In the genomic region with DNA sequence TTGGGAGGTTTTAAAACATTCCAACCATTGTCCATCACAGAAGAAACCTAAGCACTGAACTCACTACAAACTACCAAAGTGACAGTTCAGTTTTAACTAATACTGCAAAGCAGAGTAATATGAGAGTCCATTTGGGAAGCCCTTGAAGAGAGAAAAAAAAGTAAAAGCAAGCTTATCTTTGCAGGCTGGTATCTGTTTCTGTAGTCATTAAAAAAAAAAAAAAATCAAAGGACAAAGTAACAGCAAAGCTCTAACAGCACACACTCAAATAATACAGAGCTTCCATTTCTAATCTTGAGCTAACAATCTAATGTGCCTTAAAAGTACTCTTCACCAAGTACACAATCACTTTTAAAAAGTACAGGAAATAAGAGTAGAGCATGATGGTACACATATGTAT, we compare ENCODE assay signal across 11 mouse cellular contexts. TPM values are rescaled to one million over a fixed set of nuclear protein-coding genes. Genes with fewer than 3 reads are reported as not detected.
DNase-seq lines count a peak whose midpoint lies in the region; ATAC-seq and TF ChIP-seq lines count a peak whose summit lies in the region.
"Had no signal": no experiment of that assay in that cellular context is flagged by ENCODE, and none has a peak within 500 bp of the region (broad histone marks: within the 10 kb centered on the region; RNA-seq: fewer than 3 reads in every experiment).

No protein-coding gene starts in this region.

- no peak overlapping the region for H3K9ac ChIP-seq in lung, embryonic 14.5 days
- no peak overlapping the region for H3K9ac ChIP-seq in embryonic facial prominence, embryonic 14.5 days (ENCODE audit: low read depth, low read length)
- H3K9ac ChIP-seq in hindbrain, embryonic 15.5 days: no peak overlapping the region
- no peak overlapping the region for H3K9ac ChIP-seq in midbrain, embryonic 15.5 days

- H3K27me3 ChIP-seq in lung, embryonic 14.5 days (ENCODE audit: insufficient read depth, low read length): no peaks in the 10 kb centered on the region
- H3K27me3 ChIP-seq in embryonic facial prominence, embryonic 14.5 days (replicated peaks; ENCODE audit: control insufficient read depth, insufficient read depth, low read length): no peaks in the 10 kb centered on the region
- no peaks in the 10 kb centered on the region for H3K27me3 ChIP-seq in hindbrain, embryonic 15.5 days
- H3K27me3 ChIP-seq in midbrain, embryonic 15.5 days (replicated peaks): no peaks in the 10 kb centered on the region

- no peaks in the 10 kb centered on the region for H3K9me3 ChIP-seq in lung, embryonic 14.5 days (ENCODE audit: low read depth, low read length)
- H3K9me3 ChIP-seq in embryonic facial prominence, embryonic 14.5 days (ENCODE audit: control insufficient read depth, low read length): no peaks in the 10 kb centered on the region
- H3K9me3 ChIP-seq in hindbrain, embryonic 15.5 days: no peaks in the 10 kb centered on the region
- no peaks in the 10 kb centered on the region for H3K9me3 ChIP-seq in midbrain, embryonic 15.5 days

- H3K36me3 ChIP-seq in lung, embryonic 14.5 days (ENCODE audit: insufficient read depth): peaks cover 17% of the 10 kb centered on the region
- peaks cover 30% of the 10 kb centered on the region for H3K36me3 ChIP-seq in embryonic facial prominence, embryonic 14.5 days (ENCODE audit: control insufficient read depth, insufficient read depth, low read length)
- peaks cover 13% of the 10 kb centered on the region for H3K36me3 ChIP-seq in hindbrain, embryonic 15.5 days
- peaks cover 4% of the 10 kb centered on the region; the same call in 1 of the 2 replicates for H3K36me3 ChIP-seq in midbrain, embryonic 15.5 days (replicated peaks)

- TF ChIP-seq CTCF in lung, embryonic 14.5 days (IDR thresholded peaks at IDR 0.05; ENCODE audit: low read depth): no peak

- no peak overlapping the region for H3K27ac ChIP-seq in lung, embryonic 14.5 days (ENCODE audit: low read depth)
- H3K27ac ChIP-seq in embryonic facial prominence, embryonic 14.5 days (replicated peaks; ENCODE audit: low read depth, low read length): no peak overlapping the region
- no peak overlapping the region for H3K27ac ChIP-seq in hindbrain, embryonic 15.5 days (replicated peaks)
- H3K27ac ChIP-seq in midbrain, embryonic 15.5 days: no peak overlapping the region

- peak overlapping the region; percentile 37 for H3K4me2 ChIP-seq in lung, embryonic 14.5 days
- 0 out of 2 replicates have a peak overlapping the region, but pooled peaks have one; percentile 1 for H3K4me2 ChIP-seq in embryonic facial prominence, embryonic 14.5 days (ENCODE audit: low read depth, low read length)
- peak overlapping the region; percentile 96; the same call in 1 of the 2 replicates for H3K4me2 ChIP-seq in hindbrain, embryonic 15.5 days
- H3K4me2 ChIP-seq in midbrain, embryonic 15.5 days: peak overlapping the region; percentile 81; the same call in 1 of the 2 replicates

- H3K4me1 ChIP-seq in lung, embryonic 14.5 days (ENCODE audit: insufficient read depth): peaks cover 16% of the 10 kb centered on the region
- peaks cover 42% of the 10 kb centered on the region for H3K4me1 ChIP-seq in embryonic facial prominence, embryonic 14.5 days (ENCODE audit: control insufficient read depth, insufficient read depth, low read length)
- peaks cover 49% of the 10 kb centered on the region for H3K4me1 ChIP-seq in hindbrain, embryonic 15.5 days (replicated peaks)
- H3K4me1 ChIP-seq in midbrain, embryonic 15.5 days: peaks cover 44% of the 10 kb centered on the region

- H3K4me3 ChIP-seq in lung, embryonic 14.5 days (ENCODE audit: low read depth, low read length): no peak overlapping the region
- H3K4me3 ChIP-seq in embryonic facial prominence, embryonic 14.5 days (ENCODE audit: low read depth, low read length): no peak overlapping the region
- no peak overlapping the region for H3K4me3 ChIP-seq in hindbrain, embryonic 15.5 days
- H3K4me3 ChIP-seq in midbrain, embryonic 15.5 days: 0 out of 2 replicates have a peak overlapping the region, but pooled peaks have one; percentile 1

- no peak for ATAC-seq in lung, embryonic 14.5 days (ENCODE audit: insufficient read depth)
- no peak for ATAC-seq in embryonic facial prominence, embryonic 14.5 days (ENCODE audit: low read depth)
- no peak for ATAC-seq in hindbrain, embryonic 15.5 days (ENCODE audit: low FRiP score, low read depth)
- ATAC-seq in midbrain, embryonic 15.5 days (replicated peaks): no peak
- ATAC-seq in cerebellum, adult (ENCODE audit: insufficient number of reproducible peaks, low FRiP score, low TSS enrichment): no peak

- no peak for DNase-seq in lung, embryonic 14.5 days
- no peak for DNase-seq in lung, postnatal 4 days
- no peak for DNase-seq in embryonic facial prominence, embryonic 14.5 days (ENCODE audit: low spot score)
- no peak for DNase-seq in right cerebral cortex, postnatal 25 days
- DNase-seq in kidney, adult 9 months: no peak
- DNase-seq: cerebellum, adult 11-12 months; gastrocnemius, postnatal 25 days; spleen, adult 18-20 months had no signal

RNA-seq across cellular contexts. Expression of a gene that starts 4.9 kb away (rescaled TPM):
- 407 and 411 TPM in 2 replicates for polyA plus RNA-seq in lung, embryonic 14.5 days (2014; fragmentation: Nextera tagmentation; extraction: Ambion mirVana)
- polyA plus RNA-seq in embryonic facial prominence, embryonic 14.5 days (2014; fragmentation: Nextera tagmentation; extraction: Ambion mirVana): 266 and 275 TPM in 2 replicates
- 179 and 192 TPM in 2 replicates for polyA plus RNA-seq in hindbrain, embryonic 15.5 days (2015; fragmentation: Nextera tagmentation; extraction: Ambion mirVana)
- 197 and 208 TPM in 2 replicates for polyA plus RNA-seq in midbrain, embryonic 15.5 days (2015; fragmentation: Nextera tagmentation; extraction: Ambion mirVana)

RNA-seq across cellular contexts. Expression of a gene that starts 36.7 kb away (rescaled TPM):
- 45.3 and 46.4 TPM in 2 replicates for polyA plus RNA-seq in lung, embryonic 14.5 days (2014; fragmentation: Nextera tagmentation; extraction: Ambion mirVana)
- 62.2 and 63.9 TPM in 2 replicates for polyA plus RNA-seq in embryonic facial prominence, embryonic 14.5 days (2014; fragmentation: Nextera tagmentation; extraction: Ambion mirVana)
- polyA plus RNA-seq in hindbrain, embryonic 15.5 days (2015; fragmentation: Nextera tagmentation; extraction: Ambion mirVana): 84.6 and 86.7 TPM in 2 replicates
- polyA plus RNA-seq in midbrain, embryonic 15.5 days (2015; fragmentation: Nextera tagmentation; extraction: Ambion mirVana): 71.2 and 79.2 TPM in 2 replicates

RNA-seq across cellular contexts. Expression of a gene that starts 43.9 kb away (rescaled TPM):
- 0.55 and 1.6 TPM in 2 replicates for polyA plus RNA-seq in lung, embryonic 14.5 days (2014; fragmentation: Nextera tagmentation; extraction: Ambion mirVana)
- 1.1 TPM in 2 replicates for polyA plus RNA-seq in embryonic facial prominence, embryonic 14.5 days (2014; fragmentation: Nextera tagmentation; extraction: Ambion mirVana)
- polyA plus RNA-seq in hindbrain, embryonic 15.5 days (2015; fragmentation: Nextera tagmentation; extraction: Ambion mirVana): 0.44 and 0.56 TPM in 2 replicates
- polyA plus RNA-seq in midbrain, embryonic 15.5 days (2015; fragmentation: Nextera tagmentation; extraction: Ambion mirVana): 0.59 and 0.83 TPM in 2 replicates

RNA-seq across cellular contexts. Expression of a gene that starts 52.9 kb away (rescaled TPM):
- 68.6 and 74.0 TPM in 2 replicates for polyA plus RNA-seq in lung, embryonic 14.5 days (2014; fragmentation: Nextera tagmentation; extraction: Ambion mirVana)
- polyA plus RNA-seq in embryonic facial prominence, embryonic 14.5 days (2014; fragmentation: Nextera tagmentation; extraction: Ambion mirVana): 51.9 and 66.6 TPM in 2 replicates
- 60.6 and 75.8 TPM in 2 replicates for polyA plus RNA-seq in hindbrain, embryonic 15.5 days (2015; fragmentation: Nextera tagmentation; extraction: Ambion mirVana)
- 79.7 and 80.6 TPM in 2 replicates for polyA plus RNA-seq in midbrain, embryonic 15.5 days (2015; fragmentation: Nextera tagmentation; extraction: Ambion mirVana)

Comparison
In these comparisons a context has a peak if more than half of its experiments do, and no peak if none do; other contexts are left out.
1. H3K4me2 ChIP-seq: peak in every context shown above with its lines; median percentile 96 in hindbrain, embryonic 15.5 days; 81 in midbrain, embryonic 15.5 days; 37 in lung, embryonic 14.5 days; 1 in embryonic facial prominence, embryonic 14.5 days.